10 mouse cellular contexts compared by ENCODE assay signal in the genomic region with DNA sequence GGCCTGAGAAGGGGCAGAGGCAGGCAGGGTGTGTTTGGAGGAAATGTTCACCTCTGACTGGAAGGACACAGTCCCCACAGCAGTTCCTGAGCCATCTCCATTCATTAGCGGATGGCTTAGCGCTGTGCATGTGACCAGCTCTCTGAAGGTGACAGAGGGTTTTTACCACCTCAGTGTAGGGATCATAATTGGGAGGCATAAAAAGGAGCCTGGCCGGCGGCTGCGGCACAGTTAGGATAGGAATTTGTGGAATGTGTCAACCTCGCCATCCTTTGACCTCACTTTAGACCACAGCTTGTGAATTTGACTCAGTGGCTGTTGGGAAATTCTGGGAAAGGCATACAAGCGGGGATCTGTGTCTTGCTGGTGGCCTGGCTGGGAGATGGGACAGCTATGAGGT. TPM values are rescaled to one million over a fixed set of nuclear protein-coding genes. Genes with fewer than 3 reads are reported as not detected.
DNase-seq lines count a peak whose midpoint lies in the region; ATAC-seq and TF ChIP-seq lines count a peak whose summit lies in the region.
"Had no signal": no experiment of that assay in that cellular context is flagged by ENCODE, and none has a peak within 500 bp of the region (broad histone marks: within the 10 kb centered on the region; RNA-seq: fewer than 3 reads in every experiment).

No protein-coding gene starts in this region.

- no peak for TF ChIP-seq CTCF in lung, embryonic 14.5 days (IDR thresholded peaks at IDR 0.05; ENCODE audit: low read depth)

- DNase-seq in heart, adult 11 months = peak; percentile 92
- DNase-seq in heart, postnatal 36 days = no peak
- DNase-seq in lung, embryonic 14.5 days = peak; percentile 51
- no peak for DNase-seq in lung, postnatal 4 days
- no peak for DNase-seq in urinary bladder, postnatal 4 days (ENCODE audit: low spot score in 2 of 2)
- no peak for DNase-seq in layer of hippocampus, postnatal 36 days
- DNase-seq: cerebellum, postnatal 25 days had no signal

- 20% methylated on average over 7 of the region's 7 CpGs for WGBS in lung, embryonic 14.5 days
- WGBS in heart, embryonic 16.5 days = 24% methylated on average over 7 of the region's 7 CpGs
- 71% methylated on average over 7 of the region's 7 CpGs for WGBS in liver, embryonic 16.5 days (ENCODE audit: insufficient replicate concordance)

- no peak overlapping the region for H3K4me3 ChIP-seq in lung, embryonic 14.5 days (ENCODE audit: low read depth, low read length)
- peak overlapping the region; percentile 7 for H3K4me3 ChIP-seq in heart, embryonic 16.5 days (ENCODE audit: low read length)
- H3K4me3 ChIP-seq in liver, embryonic 16.5 days (ENCODE audit: low read depth, low read length) = no peak overlapping the region
- H3K4me3 ChIP-seq: stomach, embryonic 15.5 days had no signal

- peak overlapping the region; percentile 12; the same call in 1 of the 2 replicates for H3K4me2 ChIP-seq in lung, embryonic 14.5 days
- peak overlapping the region; percentile 46 for H3K4me2 ChIP-seq in heart, embryonic 16.5 days (ENCODE audit: low read depth, low read length)
- H3K4me2 ChIP-seq in liver, embryonic 16.5 days (ENCODE audit: low read depth, low read length) = no peak overlapping the region
- H3K4me2 ChIP-seq: stomach, embryonic 15.5 days had no signal

- H3K27me3 ChIP-seq in lung, embryonic 14.5 days (ENCODE audit: insufficient read depth, low read length) = no peaks in the 10 kb centered on the region
- no peaks in the 10 kb centered on the region for H3K27me3 ChIP-seq in heart, embryonic 16.5 days (ENCODE audit: control insufficient read depth, insufficient read depth, low read length)
- H3K27me3 ChIP-seq in liver, embryonic 16.5 days (ENCODE audit: control insufficient read depth, insufficient read depth, low read depth, low read length) = no peaks in the 10 kb centered on the region
- H3K27me3 ChIP-seq: stomach, embryonic 15.5 days had no signal

- peaks cover 20% of the 10 kb centered on the region; the same call in 1 of the 2 replicates for H3K36me3 ChIP-seq in lung, embryonic 14.5 days (ENCODE audit: insufficient read depth)
- H3K36me3 ChIP-seq in heart, embryonic 16.5 days (ENCODE audit: control insufficient read depth, insufficient read depth) = no peaks in the 10 kb centered on the region
- no peaks in the 10 kb centered on the region for H3K36me3 ChIP-seq in liver, embryonic 16.5 days (ENCODE audit: control insufficient read depth, insufficient read depth)
- H3K36me3 ChIP-seq: stomach, embryonic 15.5 days had no signal

- peaks cover 22% of the 10 kb centered on the region; the same call in 1 of the 2 replicates for H3K4me1 ChIP-seq in lung, embryonic 14.5 days (ENCODE audit: insufficient read depth)
- H3K4me1 ChIP-seq in heart, embryonic 16.5 days (ENCODE audit: control insufficient read depth, insufficient read depth, low read length) = peaks cover 26% of the 10 kb centered on the region
- H3K4me1 ChIP-seq in liver, embryonic 16.5 days (ENCODE audit: control insufficient read depth, low read depth, low read length) = peaks cover 28% of the 10 kb centered on the region

- ATAC-seq in lung, embryonic 14.5 days (ENCODE audit: insufficient read depth) = no peak
- no peak for ATAC-seq in heart, embryonic 16.5 days (replicated peaks; ENCODE audit: extremely low read depth, insufficient read depth, low FRiP score)
- peak; percentile 39; the same call in 1 of the 2 replicates for ATAC-seq in liver, embryonic 16.5 days (ENCODE audit: low read depth)

- H3K27ac ChIP-seq in lung, embryonic 14.5 days (ENCODE audit: low read depth) = peak overlapping the region; percentile 21; the same call in 1 of the 2 replicates
- peak overlapping the region; percentile 79 for H3K27ac ChIP-seq in heart, embryonic 16.5 days (ENCODE audit: low read length)
- H3K27ac ChIP-seq in liver, embryonic 16.5 days (ENCODE audit: low read length) = no peak overlapping the region

- intact Hi-C loops in heart, postnatal 36 days (cut with DNase I) = loop anchor here (2.0 kb wide), 1 partner anchor 21 kb away; no protein-coding TSS in a partner anchor

- no peak overlapping the region for H3K9ac ChIP-seq in lung, embryonic 14.5 days
- H3K9ac ChIP-seq in heart, embryonic 16.5 days (ENCODE audit: low read length) = peak overlapping the region; percentile 54
- no peak overlapping the region for H3K9ac ChIP-seq in liver, embryonic 16.5 days (ENCODE audit: low read depth, low read length)
- H3K9ac ChIP-seq: stomach, embryonic 15.5 days had no signal

- no peaks in the 10 kb centered on the region for H3K9me3 ChIP-seq in lung, embryonic 14.5 days (ENCODE audit: low read depth, low read length)
- no peaks in the 10 kb centered on the region for H3K9me3 ChIP-seq in heart, embryonic 16.5 days (replicated peaks; ENCODE audit: control insufficient read depth, low read length)
- H3K9me3 ChIP-seq in liver, embryonic 16.5 days (replicated peaks; ENCODE audit: control insufficient read depth, low read length) = no peaks in the 10 kb centered on the region
- H3K9me3 ChIP-seq: stomach, embryonic 15.5 days had no signal

RNA-seq across cellular contexts. Expression of a gene that starts 7.4 kb away (rescaled TPM):
- 100 to 1,000 TPM; 123 to 136 TPM for total RNA-seq in heart, postnatal 36 days (2021)
- 91.1 and 98.5 TPM in 2 replicates for polyA plus RNA-seq in lung, embryonic 14.5 days (2014; fragmentation: Nextera tagmentation; extraction: Ambion mirVana)
- polyA plus RNA-seq in heart, embryonic 16.5 days (2015; fragmentation: Nextera tagmentation; extraction: Ambion mirVana) = 170 and 176 TPM in 2 replicates
- polyA plus RNA-seq in liver, embryonic 16.5 days (2015; fragmentation: Nextera tagmentation; extraction: Ambion mirVana) = 25.9 and 29.3 TPM in 2 replicates
- total RNA-seq in layer of hippocampus, postnatal 36 days (2021) = 10 to 100 TPM; 18.9 to 19.2 TPM

RNA-seq across cellular contexts. Expression of a gene that starts 32.2 kb away (rescaled TPM):
- total RNA-seq in heart, postnatal 36 days (2021) = 100 to 1,000 TPM; 631 to 727 TPM
- polyA plus RNA-seq in lung, embryonic 14.5 days (2014; fragmentation: Nextera tagmentation; extraction: Ambion mirVana) = 34.3 and 35.8 TPM in 2 replicates
- polyA plus RNA-seq in heart, embryonic 16.5 days (2015; fragmentation: Nextera tagmentation; extraction: Ambion mirVana) = 470 and 488 TPM in 2 replicates
- polyA plus RNA-seq in liver, embryonic 16.5 days (2015; fragmentation: Nextera tagmentation; extraction: Ambion mirVana) = 3.4 and 7.9 TPM in 2 replicates
- 100 to 1,000 TPM; 114 to 119 TPM for total RNA-seq in layer of hippocampus, postnatal 36 days (2021)

RNA-seq across cellular contexts. Expression of a gene that starts 50.2 kb away (rescaled TPM):
- total RNA-seq in heart, postnatal 36 days (2021) = 1 to 10 TPM; 5.0 to 6.6 TPM
- polyA plus RNA-seq in lung, embryonic 14.5 days (2014; fragmentation: Nextera tagmentation; extraction: Ambion mirVana) = 28.4 and 32.7 TPM in 2 replicates
- 16.7 and 16.9 TPM in 2 replicates for polyA plus RNA-seq in heart, embryonic 16.5 days (2015; fragmentation: Nextera tagmentation; extraction: Ambion mirVana)
- 49.7 and 56.2 TPM in 2 replicates for polyA plus RNA-seq in liver, embryonic 16.5 days (2015; fragmentation: Nextera tagmentation; extraction: Ambion mirVana)
- 10 to 100 TPM in 1 of 2 experiments, 1 to 10 TPM in 1; 9.3 to 11.0 TPM for total RNA-seq in layer of hippocampus, postnatal 36 days (2021)

RNA-seq across cellular contexts. Expression of a gene that starts 54.3 kb away (rescaled TPM):
- 100 to 1,000 TPM; 108 to 116 TPM for total RNA-seq in heart, postnatal 36 days (2021)
- 8.3 and 11.1 TPM in 2 replicates for polyA plus RNA-seq in lung, embryonic 14.5 days (2014; fragmentation: Nextera tagmentation; extraction: Ambion mirVana)
- polyA plus RNA-seq in heart, embryonic 16.5 days (2015; fragmentation: Nextera tagmentation; extraction: Ambion mirVana) = 33.4 and 34.1 TPM in 2 replicates
- 12.0 and 12.8 TPM in 2 replicates for polyA plus RNA-seq in liver, embryonic 16.5 days (2015; fragmentation: Nextera tagmentation; extraction: Ambion mirVana)
- 100 to 1,000 TPM; 114 to 117 TPM for total RNA-seq in layer of hippocampus, postnatal 36 days (2021)

RNA-seq across cellular contexts. Expression of a gene that starts 59.1 kb away (rescaled TPM):
- 10 to 100 TPM; 24.6 to 26.6 TPM for total RNA-seq in heart, postnatal 36 days (2021)
- polyA plus RNA-seq in lung, embryonic 14.5 days (2014; fragmentation: Nextera tagmentation; extraction: Ambion mirVana) = 81.7 and 84.3 TPM in 2 replicates
- 57.1 and 59.8 TPM in 2 replicates for polyA plus RNA-seq in heart, embryonic 16.5 days (2015; fragmentation: Nextera tagmentation; extraction: Ambion mirVana)
- 40.2 and 43.8 TPM in 2 replicates for polyA plus RNA-seq in liver, embryonic 16.5 days (2015; fragmentation: Nextera tagmentation; extraction: Ambion mirVana)
- total RNA-seq in layer of hippocampus, postnatal 36 days (2021) = 100 to 1,000 TPM; 110 to 117 TPM

Comparison
In these comparisons a context has a peak if more than half of its experiments do, and no peak if none do; other contexts are left out.
1. DNase-seq: peak in heart, adult 11 months (single experiment) and lung, embryonic 14.5 days (single experiment); none in heart, postnatal 36 days (0 of 2), lung, postnatal 4 days (0 of 2), urinary bladder, postnatal 4 days (0 of 2) and layer of hippocampus, postnatal 36 days (0 of 2).
2. RNA of a gene that starts 32.2 kb away (polyA plus RNA-seq): 470 to 488 TPM in heart, embryonic 16.5 days; 34.3 to 35.8 TPM in lung, embryonic 14.5 days and 3.4 to 7.9 TPM in liver, embryonic 16.5 days; every median in the first group is over 10 times any median in the second.